Mouse (Mus musculus) Muller cell, postnatal 12 days (primary cell): ENCODE data around the gene Tsen34.
"Not testable (repeated sequence)": the region's sequence is repeated elsewhere in the genome, so short reads cannot be mapped to it uniquely, and the experiment has no call there.

Source experiments
- DNase-seq: peaks from one replicate; pipeline ENCODE4 v3.0.0-alpha.2; 2015; ENCODE audit errors: inconsistent ontology term

Tsen34 gene

DNA sequence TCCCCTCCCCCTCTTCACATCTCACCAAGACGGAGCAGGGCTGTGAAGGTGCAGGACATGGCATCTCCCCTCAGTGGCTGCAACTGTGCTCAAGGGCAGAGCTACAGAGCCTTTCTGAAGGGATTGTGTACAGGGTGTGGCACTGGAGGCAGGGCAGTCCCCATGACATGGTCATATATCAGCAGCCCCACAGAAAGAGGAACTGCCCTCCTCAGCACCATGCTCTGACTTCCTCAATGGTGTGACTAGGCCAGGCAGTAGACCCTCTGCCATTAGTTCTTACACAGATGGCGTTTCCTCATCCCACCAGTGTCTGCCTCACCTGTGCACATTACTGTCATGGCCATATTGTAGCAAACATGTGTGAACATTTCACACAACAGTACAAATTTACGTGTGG is 27.6 kb downstream of the Tsen34 start, which contains the start of gene Pirb:
Gene Pirb (minus strand): TSS at position 124 of the 400 bp plus-strand sequence.
- not testable (repeated sequence) for DNase-seq

DNA sequence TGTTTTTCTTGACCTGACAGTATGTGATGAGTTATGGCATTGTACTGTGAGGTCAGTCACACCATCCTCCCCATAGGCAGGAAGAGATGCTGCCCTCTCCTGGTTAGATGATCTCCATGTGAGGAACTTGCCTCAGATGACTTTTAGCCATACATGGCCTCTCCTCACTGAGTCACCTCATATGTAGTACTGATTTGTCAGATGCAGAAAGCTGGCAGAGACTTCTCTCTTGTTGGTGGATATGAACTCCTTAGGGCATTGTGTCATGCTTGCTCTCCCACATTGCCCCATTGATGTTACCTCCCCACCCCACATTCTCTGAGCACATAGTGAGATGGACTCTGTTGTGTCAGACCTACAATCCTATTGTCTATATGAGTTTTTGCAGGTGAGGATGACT is 32.8 kb downstream of the Tsen34 start:
- not testable (repeated sequence) for DNase-seq

DNA sequence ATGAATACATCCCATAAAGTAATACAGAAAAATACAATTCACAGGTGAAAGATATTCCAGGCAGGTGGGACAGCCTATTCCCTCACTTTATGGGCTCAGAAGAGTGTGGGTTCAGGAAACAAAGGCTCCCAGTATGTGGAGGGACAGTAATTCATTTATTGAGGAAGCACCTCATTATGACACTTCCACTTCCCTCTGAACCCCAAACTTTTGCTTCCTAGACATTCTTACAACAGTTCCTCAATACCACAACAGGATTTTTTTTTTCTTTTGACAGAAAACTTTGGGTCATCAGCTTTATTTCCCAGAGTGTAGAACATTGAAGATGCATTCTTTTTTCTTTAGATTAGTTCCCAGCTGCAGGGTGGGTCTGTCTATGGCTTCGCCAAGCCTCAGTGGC is 40.0 kb downstream of the Tsen34 start:
- DNase-seq = not testable (repeated sequence)
